Mouse (Mus musculus): ENCODE measurements around the gene Spata20. TPM values are rescaled to one million over a fixed set of nuclear protein-coding genes. Genes with fewer than 3 reads are reported as not detected.
A peak's percentile ranks its signal among the peaks of the same experiment; 100 is the strongest.

Gene Spata20
- polyA plus RNA-seq, 1 experiment from 2014 or later, result 0.05 TPM

DNA sequence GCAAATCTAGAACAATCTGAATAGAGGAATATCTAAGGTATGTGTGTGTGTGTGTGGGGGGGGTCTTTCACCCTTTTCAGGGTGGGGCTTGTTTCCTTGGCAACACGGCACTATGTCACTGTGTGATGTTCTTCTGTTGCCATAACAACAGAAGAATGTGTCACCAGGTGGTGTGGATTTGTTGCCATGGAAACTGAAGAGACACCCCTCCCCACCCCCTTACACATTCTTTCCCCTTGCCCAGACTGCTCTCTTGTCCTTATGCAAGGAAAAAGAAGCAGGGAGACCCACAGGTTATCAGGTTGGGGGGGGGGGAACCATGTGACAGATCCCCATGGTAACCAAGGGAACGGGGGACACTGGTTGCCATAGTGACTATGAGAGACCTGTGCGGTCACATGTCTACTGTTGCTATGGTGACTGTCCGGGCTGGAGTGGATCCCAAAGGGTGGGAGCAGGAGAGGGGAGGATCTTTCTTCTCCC, 17.4 kb downstream of the Spata20 start:
- H3K4me3 ChIP-seq (replicated peaks), result no peak overlapping the region
- WGBS, result 45% methylated on average over 4 of the region's 4 CpGs
- ATAC-seq (replicated peaks; ENCODE audit: low FRiP score), result no peak
- peaks cover 17% of the 10 kb centered on the region for H3K27me3 ChIP-seq
- H3K4me2 ChIP-seq, result 0 out of 2 replicates have a peak overlapping the region, but pooled peaks have one; percentile 0
- H3K36me3 ChIP-seq, result no peaks in the 10 kb centered on the region
- H3K9me3 ChIP-seq (replicated peaks), result no peaks in the 10 kb centered on the region
- peaks cover 89% of the 10 kb centered on the region for H3K4me1 ChIP-seq
- no peak overlapping the region for H3K9ac ChIP-seq
- peak overlapping the region; percentile 38; the same call in 1 of the 2 replicates for H3K27ac ChIP-seq

DNA sequence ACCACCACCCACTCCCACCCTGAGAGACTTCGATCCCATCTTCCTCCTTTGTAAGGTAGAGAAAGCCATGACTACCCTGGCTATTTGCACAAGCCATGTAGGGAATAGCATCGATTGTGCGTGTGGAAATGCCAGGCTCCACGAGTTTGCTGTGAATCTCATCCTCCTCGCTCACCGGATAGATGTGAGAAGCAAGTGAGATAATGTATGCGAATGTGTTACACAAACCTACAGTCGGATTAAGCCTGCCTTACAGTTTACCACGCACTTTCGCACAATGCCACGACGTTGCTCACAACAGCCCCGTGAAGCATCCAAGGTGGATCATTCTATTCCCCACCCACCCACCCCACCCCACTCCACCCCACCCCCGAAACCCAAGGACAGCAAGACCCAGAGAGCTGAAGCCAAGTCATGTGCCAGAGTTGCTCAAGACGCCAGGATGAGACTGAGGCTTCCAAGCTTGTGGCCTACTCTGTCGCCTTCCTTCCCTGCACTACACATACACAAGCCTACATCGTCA, 19.6 kb downstream of the Spata20 start:
- Histone ChIP-seq H3K9me3 (replicated peaks) (no peaks in the 10 kb centered on the region), H3K4me2 (no peak overlapping the region), H3K36me3 (0 out of 2 replicates have a peak, but pooled peaks cover 4% of the 10 kb centered on the region), H3K4me1 (peaks cover 81% of the 10 kb centered on the region), H3K4me3 (replicated peaks) (no peak overlapping the region), H3K27me3 (0 out of 2 replicates have a peak, but pooled peaks cover 4% of the 10 kb centered on the region), H3K9ac (no peak overlapping the region), H3K27ac (no peak overlapping the region)
- 88% methylated on average over 17 of the region's 17 CpGs for WGBS
- ATAC-seq (replicated peaks; ENCODE audit: low FRiP score), result no peak

DNA sequence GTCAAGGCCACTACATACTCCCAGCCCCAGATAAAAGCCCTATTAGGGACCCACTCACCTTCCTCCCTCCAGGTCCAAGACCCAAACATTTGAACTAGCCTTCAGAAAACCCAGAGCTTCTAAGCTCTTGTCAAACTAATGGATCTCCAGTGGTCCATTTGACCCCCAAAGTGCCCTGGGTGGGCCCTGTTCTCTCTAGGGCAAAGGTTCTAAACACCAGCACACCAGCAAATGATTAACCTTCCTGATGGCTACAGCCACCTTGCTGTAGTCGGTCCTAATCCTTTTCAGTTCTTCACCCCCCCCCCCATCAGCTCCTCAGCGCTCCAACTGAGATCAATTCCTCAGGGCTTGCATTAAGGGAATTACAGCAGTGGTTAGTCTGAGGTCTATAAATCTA, 21.8 kb downstream of the Spata20 start:
- H3K4me2 ChIP-seq, result no peak overlapping the region

DNA sequence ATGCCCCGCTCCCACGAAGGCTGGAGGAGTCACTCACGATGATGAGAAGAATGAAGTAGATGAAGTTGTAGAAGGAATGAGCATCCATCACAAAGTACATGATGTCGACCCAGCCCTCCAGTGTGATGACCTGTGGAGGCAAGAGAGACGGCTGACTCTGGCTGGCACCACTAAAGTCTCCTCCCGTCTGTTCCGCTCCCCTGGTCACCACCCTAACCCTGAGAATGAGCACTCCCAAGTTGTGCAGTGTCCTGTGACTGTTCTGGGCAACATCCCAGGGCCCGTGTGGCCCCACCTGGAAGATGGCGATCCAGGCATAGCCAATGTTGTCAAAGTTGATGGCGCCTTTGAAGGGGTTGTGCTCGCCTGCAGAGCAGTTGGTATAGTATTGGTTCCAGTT, 24.1 kb downstream of the Spata20 start:
- no peak overlapping the region for H3K27ac ChIP-seq
- WGBS, result 63% methylated on average over 11 of the region's 11 CpGs
- H3K9me3 ChIP-seq (replicated peaks), result no peaks in the 10 kb centered on the region
- peak; percentile 54; the same call in 1 of the 2 replicates for ATAC-seq (replicated peaks; ENCODE audit: low FRiP score)
- H3K36me3 ChIP-seq, result peaks cover 23% of the 10 kb centered on the region; the same call in 1 of the 2 replicates
- H3K9ac ChIP-seq, result no peak overlapping the region
- H3K4me3 ChIP-seq (replicated peaks), result no peak overlapping the region
- H3K27me3 ChIP-seq, result no peaks in the 10 kb centered on the region
- H3K4me1 ChIP-seq, result peaks cover 64% of the 10 kb centered on the region
- no peak overlapping the region for H3K4me2 ChIP-seq

More for the DNA sequence above, 21.8 kb downstream of the Spata20 start:
- Histone ChIP-seq H3K4me1 (peaks cover 74% of the 10 kb centered on the region), H3K27ac (no peak overlapping the region), H3K9ac (no peak overlapping the region), H3K36me3 (peaks cover 10% of the 10 kb centered on the region; the same call in 1 of the 2 replicates), H3K4me3 (replicated peaks) (no peak overlapping the region), H3K9me3 (replicated peaks) (no peaks in the 10 kb centered on the region), H3K27me3 (no peaks in the 10 kb centered on the region)
- WGBS, result 32% methylated on average over 2 of the region's 2 CpGs
- ATAC-seq (replicated peaks; ENCODE audit: low FRiP score), result no peak

DNA sequence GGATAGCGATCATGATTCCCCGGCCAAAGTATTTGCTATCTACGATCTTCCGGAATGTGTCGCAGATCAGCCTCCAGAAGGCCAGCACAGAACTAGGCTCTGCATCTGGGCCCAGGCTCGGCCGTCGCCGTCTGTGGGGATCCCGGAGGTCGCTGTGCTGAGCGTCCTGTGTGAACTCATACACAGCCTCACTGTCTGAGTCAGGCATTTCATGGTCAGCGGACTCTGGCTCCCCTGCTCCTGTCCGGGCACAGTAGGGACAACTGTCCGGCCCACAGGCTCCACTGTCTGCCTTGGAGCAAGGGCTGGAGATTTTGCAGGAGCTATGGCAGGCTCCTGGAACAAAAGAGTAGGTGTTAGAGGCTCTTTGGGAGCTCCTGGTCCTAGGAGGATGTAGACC, 29.0 kb downstream of the Spata20 start:
- peaks cover 53% of the 10 kb centered on the region for H3K4me1 ChIP-seq
- H3K27me3 ChIP-seq, result no peaks in the 10 kb centered on the region
- H3K4me2 ChIP-seq, result no peak overlapping the region
- H3K9me3 ChIP-seq (replicated peaks), result no peaks in the 10 kb centered on the region
- ATAC-seq (replicated peaks; ENCODE audit: low FRiP score), result no peak
- H3K36me3 ChIP-seq, result peaks cover 20% of the 10 kb centered on the region; the same call in 1 of the 2 replicates
- H3K27ac ChIP-seq, result no peak overlapping the region
- WGBS, result 78% methylated on average over 15 of the region's 15 CpGs
- H3K4me3 ChIP-seq (replicated peaks), result no peak overlapping the region
- H3K9ac ChIP-seq, result no peak overlapping the region

DNA sequence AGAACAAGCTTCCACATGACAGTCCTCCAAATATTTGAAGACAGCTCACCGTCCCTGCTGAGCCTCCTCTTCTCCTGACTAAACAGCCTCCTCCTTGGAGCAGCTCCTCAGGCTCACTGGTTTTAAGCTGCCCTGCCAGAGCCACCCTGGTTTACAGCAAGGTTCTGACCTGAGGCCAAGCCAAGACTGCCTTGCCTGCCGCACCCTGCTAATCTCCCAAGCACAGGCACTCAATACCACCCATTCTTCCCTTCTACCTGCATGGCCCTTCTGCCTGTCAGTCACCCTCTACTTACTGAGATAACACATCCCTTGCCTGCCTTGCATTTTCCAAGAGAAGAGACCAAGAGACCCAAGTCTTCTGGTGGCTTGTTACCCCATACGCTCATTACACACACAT, 29.6 kb downstream of the Spata20 start:
- H3K9ac ChIP-seq, result no peak overlapping the region
- no peaks in the 10 kb centered on the region for H3K9me3 ChIP-seq (replicated peaks)
- peaks cover 49% of the 10 kb centered on the region for H3K4me1 ChIP-seq
- WGBS, result 72% methylated on average over 3 of the region's 3 CpGs
- no peaks in the 10 kb centered on the region for H3K27me3 ChIP-seq
- H3K36me3 ChIP-seq, result peaks cover 18% of the 10 kb centered on the region; the same call in 1 of the 2 replicates
- ATAC-seq (replicated peaks; ENCODE audit: low FRiP score), result no peak
- H3K27ac ChIP-seq, result no peak overlapping the region
- H3K4me3 ChIP-seq (replicated peaks), result no peak overlapping the region
- H3K4me2 ChIP-seq, result no peak overlapping the region

DNA sequence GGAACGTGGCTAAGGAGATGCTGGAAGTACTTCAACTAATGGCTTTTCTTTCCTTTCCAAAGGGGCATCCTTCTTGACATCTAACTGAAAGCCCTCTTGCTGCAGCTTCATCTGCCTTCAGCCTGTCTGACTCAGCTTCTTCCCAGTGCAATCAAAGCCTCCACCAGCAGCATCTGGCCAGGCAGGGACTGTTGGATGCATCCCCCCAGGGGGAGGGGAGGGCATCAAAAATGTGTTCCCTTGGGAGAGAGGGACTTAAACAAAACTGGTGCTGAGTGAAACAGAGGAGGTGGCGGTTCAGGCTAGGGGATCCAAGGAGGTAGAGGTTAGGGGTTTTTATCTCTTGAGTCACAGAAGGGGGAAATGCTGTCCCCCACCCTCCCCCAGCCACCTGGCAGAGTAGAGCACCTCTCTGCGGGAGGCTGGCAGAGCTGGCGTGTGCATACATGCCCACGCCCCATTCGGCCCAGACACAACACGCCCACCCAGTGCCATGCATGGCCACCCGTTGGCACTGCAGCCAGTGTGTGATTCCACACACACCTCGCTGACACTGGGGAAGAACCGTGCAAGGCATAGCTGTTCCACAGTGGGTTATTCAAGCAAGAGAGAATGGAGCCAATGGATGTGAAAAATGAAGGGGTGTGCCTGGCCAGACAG, 30.7 kb downstream of the Spata20 start:
- ATAC-seq (replicated peaks; ENCODE audit: low FRiP score), result 0 out of 2 replicates have a peak, but pooled peaks have one; percentile 27
- Histone ChIP-seq H3K27me3 (no peaks in the 10 kb centered on the region), H3K9me3 (replicated peaks) (no peaks in the 10 kb centered on the region), H3K36me3 (peaks cover 18% of the 10 kb centered on the region; the same call in 1 of the 2 replicates), H3K4me3 (replicated peaks) (no peak overlapping the region), H3K27ac (no peak overlapping the region), H3K4me1 (peaks cover 50% of the 10 kb centered on the region), H3K9ac (no peak overlapping the region), H3K4me2 (no peak overlapping the region)
- WGBS, result 74% methylated on average over 10 of the region's 10 CpGs

DNA sequence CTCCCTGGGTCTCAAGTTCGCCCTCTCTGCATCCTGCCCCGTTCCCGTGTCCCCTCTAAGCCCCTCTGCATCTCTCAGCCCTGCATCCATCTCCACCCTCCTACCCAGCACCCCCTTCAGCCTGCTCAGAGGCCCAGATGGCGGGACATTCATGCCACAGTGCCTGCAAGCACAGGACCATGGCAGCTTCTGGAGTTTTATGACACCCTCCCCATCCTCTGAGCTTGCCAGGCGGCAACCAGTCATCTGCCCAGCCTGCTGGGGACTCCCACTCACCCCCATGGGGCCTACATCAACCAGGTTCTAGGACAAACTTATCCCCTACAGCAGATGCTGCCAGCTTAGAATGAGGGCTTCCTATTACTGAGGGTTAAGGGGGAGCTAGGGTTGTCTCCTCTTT, 31.2 kb downstream of the Spata20 start:
- WGBS, result 56% methylated on average over 5 of the region's 5 CpGs
- H3K4me2 ChIP-seq, result no peak overlapping the region
- no peak overlapping the region for H3K4me3 ChIP-seq (replicated peaks)
- no peaks in the 10 kb centered on the region for H3K9me3 ChIP-seq (replicated peaks)
- H3K9ac ChIP-seq, result no peak overlapping the region
- H3K27ac ChIP-seq, result no peak overlapping the region
- H3K4me1 ChIP-seq, result peaks cover 50% of the 10 kb centered on the region
- H3K36me3 ChIP-seq, result peaks cover 18% of the 10 kb centered on the region; the same call in 1 of the 2 replicates
- no peak for ATAC-seq (replicated peaks; ENCODE audit: low FRiP score)
- H3K27me3 ChIP-seq, result no peaks in the 10 kb centered on the region

DNA sequence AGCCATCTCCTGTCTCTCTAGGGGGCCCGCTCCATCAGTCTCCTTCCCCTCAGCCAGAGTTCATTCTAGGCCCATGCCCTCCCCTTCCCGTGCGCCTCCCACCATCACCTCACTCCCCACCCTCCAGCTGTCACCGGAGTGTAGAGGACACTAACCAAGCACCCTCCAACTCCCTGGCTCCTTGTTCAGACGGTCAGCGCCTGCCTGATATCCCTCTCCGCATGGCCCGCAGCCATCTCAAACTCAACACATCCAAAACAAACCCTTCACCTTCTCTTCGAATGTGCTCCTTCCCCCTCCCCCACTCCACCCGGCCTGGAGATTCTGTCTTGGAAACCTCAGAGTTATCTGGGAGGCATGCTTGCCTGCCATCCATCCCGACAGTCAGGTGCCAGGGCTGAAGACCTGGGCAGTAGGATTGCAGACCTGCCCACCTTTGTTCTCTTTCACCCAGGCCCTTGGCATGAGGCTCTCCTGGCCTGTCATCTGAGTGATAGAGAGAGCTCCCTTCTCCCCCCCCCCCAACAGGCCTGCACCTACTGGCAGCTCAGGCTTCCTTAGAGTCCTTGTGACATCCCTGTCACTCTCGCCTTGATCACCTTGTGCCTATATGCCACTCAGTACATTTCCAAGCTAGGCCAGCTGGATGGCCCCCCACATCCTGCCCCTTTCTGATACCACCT, 34.7 kb downstream of the Spata20 start:
- Histone ChIP-seq H3K4me3 (replicated peaks) (no peak overlapping the region), H3K4me1 (peaks cover 31% of the 10 kb centered on the region), H3K27ac (no peak overlapping the region), H3K4me2 (no peak overlapping the region), H3K9ac (no peak overlapping the region), H3K36me3 (no peaks in the 10 kb centered on the region), H3K9me3 (replicated peaks) (no peaks in the 10 kb centered on the region), H3K27me3 (no peaks in the 10 kb centered on the region)
- 0 out of 2 replicates have a peak, but pooled peaks have one; percentile 23 for ATAC-seq (replicated peaks; ENCODE audit: low FRiP score)
- 44% methylated on average over 12 of the region's 12 CpGs for WGBS

DNA sequence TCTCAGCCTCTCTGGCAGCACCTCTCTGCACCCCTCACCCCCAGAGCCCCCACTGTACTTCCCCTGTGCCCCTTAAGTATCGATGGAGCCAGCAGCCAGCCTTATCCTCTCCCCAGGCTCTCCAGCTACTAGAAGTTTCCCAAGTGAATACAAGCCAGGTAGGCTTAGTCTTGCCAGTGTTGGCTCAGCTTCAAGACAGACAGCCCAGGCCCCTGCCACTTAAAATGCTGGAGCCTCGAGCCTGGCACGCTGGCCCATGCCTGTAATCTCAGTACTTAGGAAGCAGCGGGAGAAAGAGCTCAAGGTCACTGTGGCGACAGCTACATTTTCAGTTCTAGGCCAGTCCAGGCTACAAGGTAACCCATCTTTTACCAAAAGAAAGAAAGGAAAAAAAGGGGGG, 36.1 kb downstream of the Spata20 start:
- 77% methylated on average over 5 of the region's 5 CpGs for WGBS
- H3K4me3 ChIP-seq (replicated peaks), result no peak overlapping the region
- no peaks in the 10 kb centered on the region for H3K9me3 ChIP-seq (replicated peaks)
- no peak overlapping the region for H3K9ac ChIP-seq
- no peak for ATAC-seq (replicated peaks; ENCODE audit: low FRiP score)
- H3K4me1 ChIP-seq, result peaks cover 33% of the 10 kb centered on the region
- H3K4me2 ChIP-seq, result no peak overlapping the region
- H3K36me3 ChIP-seq, result no peaks in the 10 kb centered on the region
- no peaks in the 10 kb centered on the region for H3K27me3 ChIP-seq
- no peak overlapping the region for H3K27ac ChIP-seq

DNA sequence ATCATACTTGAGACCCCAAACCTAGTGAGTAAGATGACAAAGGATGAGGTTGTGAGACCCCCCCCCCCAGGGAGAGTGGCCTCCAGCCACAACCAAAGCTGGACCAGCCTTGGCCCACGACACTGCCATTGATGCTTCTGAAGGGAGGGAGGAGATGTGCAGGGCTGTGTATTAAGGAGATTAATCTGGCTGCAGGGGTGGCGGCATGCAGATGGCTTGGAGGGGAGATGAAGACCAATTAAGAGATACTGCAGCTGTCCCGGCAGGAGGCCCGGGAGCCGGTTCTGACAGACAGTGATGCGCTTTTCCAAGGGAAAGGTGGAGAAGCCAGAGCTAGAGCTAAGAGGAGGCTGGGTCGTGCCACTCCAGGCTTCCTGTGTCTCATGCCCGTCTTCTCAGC, 36.7 kb downstream of the Spata20 start:
- Histone ChIP-seq H3K4me3 (replicated peaks) (no peak overlapping the region), H3K9ac (no peak overlapping the region), H3K4me2 (no peak overlapping the region), H3K9me3 (replicated peaks) (no peaks in the 10 kb centered on the region), H3K27ac (no peak overlapping the region), H3K36me3 (no peaks in the 10 kb centered on the region), H3K4me1 (peaks cover 33% of the 10 kb centered on the region), H3K27me3 (no peaks in the 10 kb centered on the region)
- no peak for ATAC-seq (replicated peaks; ENCODE audit: low FRiP score)
- 63% methylated on average over 8 of the region's 8 CpGs for WGBS

DNA sequence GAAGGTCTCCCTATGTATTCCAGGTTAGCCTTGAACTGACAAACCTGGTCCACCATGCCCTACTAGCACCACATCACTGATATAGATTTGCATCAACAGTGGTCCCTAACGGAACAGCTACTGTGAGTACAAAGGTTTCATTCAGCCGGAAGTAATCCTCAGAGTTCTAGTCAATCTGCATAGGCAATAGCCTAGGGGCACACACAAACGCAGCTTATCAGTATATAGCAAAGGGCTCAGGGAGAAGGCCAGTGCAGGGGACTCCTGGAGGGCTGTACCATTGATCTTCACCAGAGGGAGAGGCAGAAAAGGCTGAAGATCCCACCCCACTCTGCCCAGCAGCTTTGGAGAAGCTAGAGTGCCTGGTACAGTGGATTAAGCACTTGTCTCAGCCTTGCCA, 39.0 kb downstream of the Spata20 start:
- 51% methylated on average over 3 of the region's 3 CpGs for WGBS
- H3K9ac ChIP-seq, result no peak overlapping the region
- H3K27me3 ChIP-seq, result no peaks in the 10 kb centered on the region
- no peak for ATAC-seq (replicated peaks; ENCODE audit: low FRiP score)
- H3K4me3 ChIP-seq (replicated peaks), result no peak overlapping the region
- H3K27ac ChIP-seq, result no peak overlapping the region
- no peak overlapping the region for H3K4me2 ChIP-seq
- H3K9me3 ChIP-seq (replicated peaks), result no peaks in the 10 kb centered on the region
- peaks cover 55% of the 10 kb centered on the region for H3K4me1 ChIP-seq
- no peaks in the 10 kb centered on the region for H3K36me3 ChIP-seq
